Mouse (Mus musculus): ENCODE data around the gene Gm4969.
"Not testable (repeated sequence)": the region's sequence is repeated elsewhere in the genome, so short reads cannot be mapped to it uniquely, and the experiment has no call there.

Gm4969 gene

GRCm38 (mm10) chr7:19071024-19071423 is 47.1 kb downstream of the Gm4969 start:
- not testable (repeated sequence) for DNase-seq (ENCODE audit: low spot score in 2 of 2)

GRCm38 (mm10) chr7:19069500-19069899 is 48.7 kb downstream of the Gm4969 start:
- DNase-seq (ENCODE audit: low spot score in 2 of 2) = no peak

GRCm38 (mm10) chr7:19068707-19069106 is 49.5 kb downstream of the Gm4969 start:
- DNase-seq (ENCODE audit: low spot score in 2 of 2) = peak; percentile 52 to 64

- DNase-seq (ENCODE audit: low spot score in 2 of 2) = no peak
Observed at GRCm38 (mm10) chr7:19067935-19068334, 50.2 kb downstream of the Gm4969 start.

- no peak for DNase-seq (ENCODE audit: low spot score in 2 of 2)
Observed at GRCm38 (mm10) chr7:19067063-19067462, 51.1 kb downstream of the Gm4969 start.

- DNase-seq (ENCODE audit: low spot score in 2 of 2) = no peak
Observed at GRCm38 (mm10) chr7:19065896-19066295, 52.3 kb downstream of the Gm4969 start.

- no peak for DNase-seq (ENCODE audit: low spot score in 2 of 2)
Observed at GRCm38 (mm10) chr7:19057405-19057804, 60.8 kb downstream of the Gm4969 start.

- DNase-seq (ENCODE audit: low spot score in 2 of 2) = no peak
Observed at GRCm38 (mm10) chr7:19055108-19055507, 63.1 kb downstream of the Gm4969 start.

GRCm38 (mm10) chr7:19054777-19055076 is 63.4 kb downstream of the Gm4969 start:
- no peak for DNase-seq (ENCODE audit: low spot score in 2 of 2)

GRCm38 (mm10) chr7:19054047-19054776 is 64.0 kb downstream of the Gm4969 start, which contains the start of gene Rsph6a:
TSS of gene Rsph6a (plus strand) at chr7:19054690.
- DNase-seq (ENCODE audit: low spot score in 2 of 2) = no peak

- DNase-seq (ENCODE audit: low spot score in 2 of 2) = no peak
Observed at GRCm38 (mm10) chr7:19053136-19053532, 65.0 kb downstream of the Gm4969 start.

- no peak for DNase-seq (ENCODE audit: low spot score in 2 of 2)
Observed at GRCm38 (mm10) chr7:19052345-19053135, 65.6 kb downstream of the Gm4969 start.

- DNase-seq (ENCODE audit: low spot score in 2 of 2) = no peak
Observed at GRCm38 (mm10) chr7:19051161-19051560, 67.0 kb downstream of the Gm4969 start.

GRCm38 (mm10) chr7:19050172-19050571 is 68.0 kb downstream of the Gm4969 start:
- no peak for DNase-seq (ENCODE audit: low spot score in 2 of 2)

- DNase-seq (ENCODE audit: low spot score in 2 of 2) = no peak
Observed at GRCm38 (mm10) chr7:19049252-19049651, 68.9 kb downstream of the Gm4969 start.

Measured in spleen, postnatal 36 days (tissue).